Mouse (Mus musculus): Measurements from ENCODE around the gene Adprhl1. TPM values are rescaled to one million over a fixed set of nuclear protein-coding genes. Genes with fewer than 3 reads are reported as not detected.
A peak's percentile ranks its signal among the peaks of the same experiment; 100 is the strongest.

Gene Adprhl1
- polyA plus RNA-seq, 1 experiment from 2014 or later = not detected

DNA sequence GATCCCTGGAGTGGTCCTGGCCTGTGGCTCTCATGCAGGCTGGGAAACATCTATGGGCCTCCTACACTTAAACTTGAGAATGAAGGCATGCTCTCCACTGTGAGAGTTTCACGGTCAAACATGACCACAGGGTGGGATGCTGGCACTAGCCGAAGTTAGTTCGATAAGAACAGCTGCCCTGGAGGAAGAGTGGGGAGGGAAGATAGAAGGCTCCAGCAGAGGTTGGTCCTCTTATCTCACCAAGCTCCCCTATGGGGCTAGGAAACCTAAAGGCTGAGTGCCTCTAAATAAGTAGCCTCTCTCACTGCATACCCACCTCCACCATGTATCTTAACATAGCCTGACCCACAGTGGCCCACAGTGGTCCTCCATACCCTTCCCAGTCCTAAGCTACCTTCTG, 51.2 kb downstream of the Adprhl1 start:
- H3K27me3 ChIP-seq (ENCODE audit: control insufficient read depth, insufficient read depth, low read length) = peaks cover 27% of the 10 kb centered on the region
- H3K9ac ChIP-seq = no peak overlapping the region
- no peaks in the 10 kb centered on the region for H3K36me3 ChIP-seq (replicated peaks; ENCODE audit: control insufficient read depth, insufficient read depth)
- no peak overlapping the region for H3K27ac ChIP-seq
- H3K4me2 ChIP-seq (replicated peaks) = no peak overlapping the region
- 96% methylated on average over 3 of the region's 3 CpGs for WGBS
- ATAC-seq (ENCODE audit: low FRiP score) (no peak), DNase-seq (ENCODE audit: low spot score) (no peak)
- H3K4me3 ChIP-seq (replicated peaks; ENCODE audit: low read length) = no peak overlapping the region
- H3K4me1 ChIP-seq (replicated peaks; ENCODE audit: control insufficient read depth, insufficient read depth, low read length) = no peaks in the 10 kb centered on the region; the same call in 1 of the 2 replicates
- H3K9me3 ChIP-seq (ENCODE audit: control insufficient read depth, low read length) = no peaks in the 10 kb centered on the region

DNA sequence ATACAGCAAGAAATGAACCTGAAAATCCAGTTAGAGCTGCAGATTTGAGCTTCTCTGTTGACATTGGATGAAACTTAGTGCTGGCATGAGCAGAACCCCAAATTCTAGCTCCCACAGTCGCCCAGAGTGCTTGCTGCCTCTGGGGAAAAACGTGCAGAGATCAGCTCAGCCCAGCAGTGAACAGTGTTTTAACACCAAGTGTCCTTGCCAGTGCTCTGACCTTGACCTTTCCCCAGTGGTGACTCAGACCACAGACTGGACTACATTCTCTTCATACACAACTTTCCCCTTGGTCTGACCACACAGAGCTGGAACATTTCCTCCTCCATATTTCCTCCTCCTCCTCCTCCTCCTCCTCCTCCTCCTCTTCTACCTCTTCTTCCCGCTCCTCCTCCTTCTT, 51.9 kb downstream of the Adprhl1 start:
- Histone ChIP-seq H3K9ac (no peak overlapping the region), H3K9me3 (ENCODE audit: control insufficient read depth, low read length) (no peaks in the 10 kb centered on the region), H3K4me3 (replicated peaks; ENCODE audit: low read length) (no peak overlapping the region), H3K27me3 (ENCODE audit: control insufficient read depth, insufficient read depth, low read length) (peaks cover 27% of the 10 kb centered on the region), H3K4me1 (replicated peaks; ENCODE audit: control insufficient read depth, insufficient read depth, low read length) (no peaks in the 10 kb centered on the region; the same call in 1 of the 2 replicates), H3K36me3 (replicated peaks; ENCODE audit: control insufficient read depth, insufficient read depth) (no peaks in the 10 kb centered on the region), H3K4me2 (replicated peaks) (no peak overlapping the region), H3K27ac (no peak overlapping the region)
- ATAC-seq (ENCODE audit: low FRiP score) (no peak), DNase-seq (ENCODE audit: low spot score) (no peak)
- WGBS = 63% methylated on average over 3 of the region's 3 CpGs

DNA sequence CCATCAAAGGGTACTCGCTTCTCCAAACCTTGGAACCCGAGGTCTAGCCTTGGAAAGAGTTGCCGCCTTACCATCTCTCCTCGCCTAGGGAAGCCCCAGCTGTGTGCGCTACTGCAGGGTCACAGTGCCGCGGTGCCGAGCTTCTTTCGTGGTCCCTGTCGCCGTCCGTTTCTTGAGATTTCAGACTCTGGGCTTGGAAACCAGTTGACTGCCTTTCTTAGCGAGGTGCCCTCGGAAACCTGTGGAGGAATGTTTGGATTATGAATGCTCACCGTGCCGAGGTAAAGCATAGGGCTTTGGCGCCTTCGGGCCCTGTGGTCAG, 53.0 kb downstream of the Adprhl1 start:
- Histone ChIP-seq H3K4me1 (replicated peaks; ENCODE audit: control insufficient read depth, insufficient read depth, low read length) (no peaks in the 10 kb centered on the region; the same call in 1 of the 2 replicates), H3K27me3 (ENCODE audit: control insufficient read depth, insufficient read depth, low read length) (peaks cover 27% of the 10 kb centered on the region), H3K9me3 (ENCODE audit: control insufficient read depth, low read length) (no peaks in the 10 kb centered on the region), H3K4me3 (replicated peaks; ENCODE audit: low read length) (peak overlapping the region; percentile 71), H3K4me2 (replicated peaks) (peak overlapping the region; percentile 78), H3K36me3 (replicated peaks; ENCODE audit: control insufficient read depth, insufficient read depth) (no peaks in the 10 kb centered on the region), H3K9ac (peak overlapping the region; percentile 73; the same call in 1 of the 2 replicates), H3K27ac (no peak overlapping the region)
- 2% methylated on average over 18 of the region's 18 CpGs for WGBS
- no peak for DNase-seq (ENCODE audit: low spot score)
- no peak for ATAC-seq (ENCODE audit: low FRiP score)

DNA sequence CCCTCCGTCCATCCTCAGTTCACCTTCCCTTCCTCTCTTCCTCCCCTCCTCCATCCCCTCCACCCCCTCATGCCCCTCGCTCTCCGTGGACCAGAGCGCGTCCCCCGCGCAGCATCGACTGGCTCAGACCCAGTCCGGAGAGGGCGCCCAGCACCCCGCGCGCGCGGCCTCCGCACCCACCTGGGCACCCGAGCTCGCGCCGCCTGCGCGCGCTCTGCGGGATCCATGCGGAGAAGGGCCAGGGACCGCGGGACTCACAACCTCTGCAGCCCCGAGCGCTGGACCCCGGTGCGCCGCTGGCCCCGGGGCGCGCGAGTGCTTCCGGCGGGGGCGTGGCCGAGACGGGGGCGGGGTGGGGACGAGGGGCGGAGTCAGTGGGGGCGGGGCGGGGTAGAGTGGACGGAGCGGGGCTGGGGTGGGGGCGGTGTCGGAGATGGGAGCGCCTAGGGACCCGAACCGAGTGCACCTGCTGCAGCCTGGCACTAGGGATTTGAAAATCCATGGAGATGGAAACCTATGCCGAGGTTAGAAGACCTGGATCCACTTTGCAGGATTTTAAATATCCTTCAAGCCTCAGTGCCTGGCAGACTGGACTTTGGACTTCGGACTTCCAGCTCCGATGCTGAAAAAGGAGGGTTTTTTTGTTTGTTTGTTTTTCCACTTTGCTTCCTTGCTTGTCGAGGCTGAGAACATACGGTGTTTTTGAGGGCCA, 53.5 kb downstream of the Adprhl1 start, which contains the start of gene Grtp1:
Gene Grtp1, minus strand, starts transcription at position 320 of the 712 bp plus-strand sequence.
- peak within 1 kb of the TSS; percentile 71 for H3K4me3 ChIP-seq (replicated peaks; ENCODE audit: low read length)
- H3K27me3 ChIP-seq (ENCODE audit: control insufficient read depth, insufficient read depth, low read length) = peaks cover 27% of the 10 kb centered on the region
- ATAC-seq (ENCODE audit: low FRiP score) = peak; percentile 77
- no peaks in the 10 kb centered on the region for H3K9me3 ChIP-seq (ENCODE audit: control insufficient read depth, low read length)
- H3K27ac ChIP-seq = no peak within 1 kb of the TSS
- 1% methylated on average over 51 of the region's 58 CpGs for WGBS
- H3K36me3 ChIP-seq (replicated peaks; ENCODE audit: control insufficient read depth, insufficient read depth) = no peaks in the 10 kb centered on the region
- H3K4me1 ChIP-seq (replicated peaks; ENCODE audit: control insufficient read depth, insufficient read depth, low read length) = no peaks in the 10 kb centered on the region; the same call in 1 of the 2 replicates
- H3K4me2 ChIP-seq (replicated peaks) = peak within 1 kb of the TSS; percentile 78
- peak within 1 kb of the TSS; percentile 73 for H3K9ac ChIP-seq
- no peak for DNase-seq (ENCODE audit: low spot score)

DNA sequence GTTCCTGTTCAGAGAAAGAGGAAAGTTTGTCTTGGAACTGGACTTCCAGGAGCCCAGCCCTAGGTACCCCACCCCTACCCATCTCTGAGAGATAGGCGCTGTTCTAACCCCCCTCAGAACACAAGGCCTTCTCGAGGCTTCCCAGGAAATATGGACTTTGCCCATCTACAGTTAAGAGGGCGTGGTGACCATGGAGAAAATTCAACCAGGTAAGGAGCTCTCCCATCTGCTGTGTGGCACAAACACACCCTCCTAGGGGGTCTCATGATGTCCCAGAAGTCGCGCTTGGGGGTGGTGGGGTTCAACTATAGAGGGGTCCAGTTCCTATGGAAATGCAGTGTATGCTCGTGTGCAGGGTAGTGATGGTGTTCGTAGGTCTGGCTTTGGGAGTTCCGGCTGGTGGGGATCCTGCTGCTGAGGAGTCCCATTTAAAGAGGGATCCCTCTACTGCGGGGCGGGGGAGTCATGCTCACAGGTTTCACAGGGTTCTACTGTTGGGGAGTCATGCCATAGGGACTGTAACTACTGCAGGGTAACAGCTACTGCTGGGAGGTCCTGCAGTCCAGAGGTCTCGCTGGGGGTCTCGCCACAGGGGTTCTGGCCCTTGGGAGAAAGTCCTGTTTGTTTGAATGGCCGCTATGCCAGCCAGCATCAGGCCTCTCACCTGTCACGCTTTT, 54.4 kb downstream of the Adprhl1 start:
- H3K9me3 ChIP-seq (ENCODE audit: control insufficient read depth, low read length) = no peaks in the 10 kb centered on the region
- H3K36me3 ChIP-seq (replicated peaks; ENCODE audit: control insufficient read depth, insufficient read depth) = no peaks in the 10 kb centered on the region
- no peak overlapping the region for H3K27ac ChIP-seq
- peaks cover 27% of the 10 kb centered on the region for H3K27me3 ChIP-seq (ENCODE audit: control insufficient read depth, insufficient read depth, low read length)
- DNase-seq (ENCODE audit: low spot score) = no peak
- no peak for ATAC-seq (ENCODE audit: low FRiP score)
- peak overlapping the region; percentile 73 for H3K9ac ChIP-seq
- peak overlapping the region; percentile 71 for H3K4me3 ChIP-seq (replicated peaks; ENCODE audit: low read length)
- H3K4me1 ChIP-seq (replicated peaks; ENCODE audit: control insufficient read depth, insufficient read depth, low read length) = no peaks in the 10 kb centered on the region; the same call in 1 of the 2 replicates
- peak overlapping the region; percentile 78 for H3K4me2 ChIP-seq (replicated peaks)
- 22% methylated on average over 14 of the region's 14 CpGs for WGBS

DNA sequence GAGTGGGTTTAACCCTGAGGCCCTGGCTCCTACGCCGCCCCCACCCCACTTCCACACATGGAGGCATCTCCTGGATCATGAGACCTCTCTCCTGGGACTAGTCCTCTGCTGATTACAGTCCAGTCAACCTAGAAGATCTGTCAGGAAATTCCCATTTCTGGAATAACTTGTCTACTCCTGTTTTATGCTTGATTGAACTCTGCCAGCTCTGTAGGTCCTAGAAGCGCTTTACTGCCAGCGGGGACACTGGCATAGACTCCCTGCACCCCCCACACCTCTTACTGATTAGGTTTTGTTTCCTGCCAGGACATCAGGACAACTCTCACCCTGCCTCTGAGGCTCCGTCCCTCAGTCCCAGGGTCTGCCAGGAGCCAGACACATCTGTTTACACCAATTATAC, 56.5 kb downstream of the Adprhl1 start:
- 76% methylated on average over 5 of the region's 5 CpGs for WGBS

DNA sequence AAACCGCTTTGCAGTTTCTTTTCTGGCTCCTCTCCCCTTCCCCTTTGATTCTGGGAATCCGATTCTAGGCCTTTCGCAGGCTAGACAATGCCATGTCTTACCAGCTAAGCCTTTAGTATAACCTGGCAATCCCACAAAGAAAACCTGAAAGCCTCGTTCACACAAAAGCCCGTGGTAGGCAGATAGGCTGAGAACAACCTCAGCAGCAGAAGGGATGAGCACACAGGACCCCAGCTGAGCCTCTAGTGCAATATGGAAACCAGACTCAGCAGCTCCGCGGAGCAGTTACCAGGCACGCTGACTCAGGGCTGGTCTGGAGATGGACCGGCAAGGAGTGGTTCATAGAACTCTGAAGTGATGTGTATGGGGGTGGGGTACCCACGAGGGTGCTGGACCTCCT, 59.1 kb downstream of the Adprhl1 start:
- Histone ChIP-seq H3K4me1 (replicated peaks; ENCODE audit: control insufficient read depth, insufficient read depth, low read length) (no peaks in the 10 kb centered on the region; the same call in 1 of the 2 replicates), H3K4me3 (replicated peaks; ENCODE audit: low read length) (no peak overlapping the region), H3K36me3 (replicated peaks; ENCODE audit: control insufficient read depth, insufficient read depth) (no peaks in the 10 kb centered on the region), H3K4me2 (replicated peaks) (no peak overlapping the region), H3K9me3 (ENCODE audit: control insufficient read depth, low read length) (no peaks in the 10 kb centered on the region), H3K27ac (no peak overlapping the region), H3K27me3 (ENCODE audit: control insufficient read depth, insufficient read depth, low read length) (no peaks in the 10 kb centered on the region), H3K9ac (peak overlapping the region; percentile 34; the same call in 1 of the 2 replicates)
- ATAC-seq (ENCODE audit: low FRiP score) (no peak), DNase-seq (ENCODE audit: low spot score) (no peak)
- 42% methylated on average over 10 of the region's 10 CpGs for WGBS

More for the DNA sequence above, 56.5 kb downstream of the Adprhl1 start:
- Histone ChIP-seq H3K9ac (no peak overlapping the region), H3K4me2 (replicated peaks) (no peak overlapping the region), H3K9me3 (ENCODE audit: control insufficient read depth, low read length) (no peaks in the 10 kb centered on the region), H3K4me1 (replicated peaks; ENCODE audit: control insufficient read depth, insufficient read depth, low read length) (no peaks in the 10 kb centered on the region; the same call in 1 of the 2 replicates), H3K36me3 (replicated peaks; ENCODE audit: control insufficient read depth, insufficient read depth) (no peaks in the 10 kb centered on the region), H3K27me3 (ENCODE audit: control insufficient read depth, insufficient read depth, low read length) (peaks cover 18% of the 10 kb centered on the region), H3K4me3 (replicated peaks; ENCODE audit: low read length) (no peak overlapping the region), H3K27ac (no peak overlapping the region)
- no peak for ATAC-seq (ENCODE audit: low FRiP score)
- DNase-seq (ENCODE audit: low spot score) = no peak

DNA sequence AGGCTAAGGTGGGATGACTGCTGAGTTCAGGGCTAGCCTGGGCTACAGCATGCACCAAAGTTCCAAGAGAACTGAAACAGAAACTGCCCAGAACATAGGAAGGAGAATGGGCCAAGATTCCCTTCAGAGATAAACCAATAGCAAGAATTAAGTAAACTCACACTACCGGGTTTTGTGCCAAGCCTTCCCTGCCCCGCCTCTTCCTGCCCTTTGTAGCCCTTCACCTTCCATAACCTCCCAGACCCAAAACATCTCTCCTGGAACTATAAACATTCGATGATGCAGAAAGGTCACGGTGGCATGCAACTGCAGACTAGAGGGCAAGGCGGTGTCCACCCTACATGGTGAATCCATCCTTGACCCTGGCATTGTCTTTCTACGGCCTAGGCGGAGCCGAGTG, 63.7 kb downstream of the Adprhl1 start:
- 87% methylated on average over 8 of the region's 8 CpGs for WGBS

DNA sequence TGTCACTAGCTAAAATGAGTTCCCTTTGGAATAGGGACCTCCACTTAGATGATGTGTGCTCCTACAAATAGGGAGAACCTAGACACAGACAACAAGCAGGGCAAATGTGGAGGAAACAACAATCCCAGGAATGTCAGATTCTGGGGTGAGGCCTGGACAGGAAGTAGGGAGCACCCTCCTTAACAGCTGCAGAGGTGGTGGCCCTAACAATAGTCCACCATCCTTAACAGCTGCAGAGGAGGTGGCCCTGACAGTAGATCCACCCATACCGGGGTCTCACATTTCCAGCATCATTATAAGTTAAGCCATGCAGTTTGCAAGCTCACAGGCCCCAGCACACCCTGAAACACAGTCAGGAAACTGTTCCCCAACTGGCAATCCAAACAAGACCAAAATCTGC, 65.1 kb downstream of the Adprhl1 start:
- Histone ChIP-seq H3K36me3 (replicated peaks; ENCODE audit: control insufficient read depth, insufficient read depth) (0 out of 2 replicates have a peak, but pooled peaks cover 3% of the 10 kb centered on the region), H3K9ac (no peak overlapping the region), H3K27me3 (ENCODE audit: control insufficient read depth, insufficient read depth, low read length) (no peaks in the 10 kb centered on the region), H3K4me1 (replicated peaks; ENCODE audit: control insufficient read depth, insufficient read depth, low read length) (no peaks in the 10 kb centered on the region), H3K27ac (no peak overlapping the region), H3K4me3 (replicated peaks; ENCODE audit: low read length) (no peak overlapping the region), H3K9me3 (ENCODE audit: control insufficient read depth, low read length) (no peaks in the 10 kb centered on the region), H3K4me2 (replicated peaks) (no peak overlapping the region)
- DNase-seq (ENCODE audit: low spot score) (no peak), ATAC-seq (ENCODE audit: low FRiP score) (no peak)
- WGBS = 95% methylated on average over 1 of the region's 1 CpGs

More for the DNA sequence above, 63.7 kb downstream of the Adprhl1 start:
- Histone ChIP-seq H3K4me1 (replicated peaks; ENCODE audit: control insufficient read depth, insufficient read depth, low read length) (no peaks in the 10 kb centered on the region), H3K4me2 (replicated peaks) (no peak overlapping the region), H3K9ac (no peak overlapping the region), H3K27ac (no peak overlapping the region), H3K27me3 (ENCODE audit: control insufficient read depth, insufficient read depth, low read length) (no peaks in the 10 kb centered on the region), H3K36me3 (replicated peaks; ENCODE audit: control insufficient read depth, insufficient read depth) (0 out of 2 replicates have a peak, but pooled peaks cover 3% of the 10 kb centered on the region), H3K4me3 (replicated peaks; ENCODE audit: low read length) (no peak overlapping the region), H3K9me3 (ENCODE audit: control insufficient read depth, low read length) (no peaks in the 10 kb centered on the region)
- no peak for DNase-seq (ENCODE audit: low spot score)
- no peak for ATAC-seq (ENCODE audit: low FRiP score)
